Mouse (Mus musculus) 416B (cell line): ENCODE measurements around the gene Olfr1461.

Experiments
- DNase-seq: peaks from one replicate; pipeline ENCODE4 v3.0.0; 2011; ENCODE audit warnings: low read depth

Olfr1461 gene

DNA sequence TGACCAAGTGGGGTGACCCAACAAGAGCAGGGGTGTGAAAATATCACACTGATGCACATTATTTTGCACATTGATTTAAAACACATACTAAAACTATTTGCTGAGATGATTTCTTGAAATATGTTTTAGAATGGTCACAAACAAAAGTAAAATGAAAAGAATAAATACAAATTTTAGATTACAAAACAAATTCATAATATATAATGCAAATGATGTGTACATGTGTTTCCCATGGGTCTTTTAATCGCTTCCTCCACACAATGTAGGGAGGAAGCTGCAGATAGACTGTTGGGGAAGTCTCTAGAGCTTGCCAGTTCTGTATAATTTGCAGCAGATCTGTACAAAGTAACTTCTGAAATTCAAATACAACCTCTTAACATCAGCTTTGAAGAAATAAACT lies at the start of gene Olfr1461:
Gene Olfr1461, plus strand, starts transcription at position 301 of the 400 bp plus-strand sequence.
- DNase-seq: no peak

DNA sequence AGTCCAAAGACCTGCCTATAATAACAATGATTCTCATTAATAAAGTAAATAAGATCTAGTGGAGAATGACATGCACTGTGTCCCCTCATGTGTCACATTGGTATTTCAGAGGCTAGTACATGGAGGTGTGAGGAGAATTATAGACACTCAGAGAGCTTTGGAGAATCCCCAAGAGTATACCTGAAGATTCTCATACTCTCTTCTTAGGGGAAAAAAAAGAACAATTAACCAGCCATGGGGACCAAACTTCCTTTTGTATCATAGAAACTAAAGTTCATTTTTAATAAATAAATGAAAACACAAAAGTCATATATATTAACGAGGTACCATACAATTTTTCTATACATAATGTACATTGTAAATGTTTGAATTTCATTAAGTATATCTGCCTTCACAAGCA lies 13.4 kb upstream of the Olfr1461 start, which contains the start of gene Olfr1459:
Gene Olfr1459, minus strand, starts transcription at position 101 of the 400 bp plus-strand sequence.
- no peak for DNase-seq

GRCm38 (mm10) chr19:13185434-13185833 lies 22.6 kb downstream of the Olfr1461 start, which contains the start of gene Olfr1462:
Gene Olfr1462, plus strand, starts transcription at chr19:13185734.
- DNase-seq: no peak
